Mouse (Mus musculus) B cell, adult 2 months (primary cell): ENCODE data around the gene Fshr.

ENCODE experiments used
- DNase-seq, 2 experiments: peaks; one replicate each; pipeline ENCODE4 v3.0.0; 2022

Fshr gene

DNA sequence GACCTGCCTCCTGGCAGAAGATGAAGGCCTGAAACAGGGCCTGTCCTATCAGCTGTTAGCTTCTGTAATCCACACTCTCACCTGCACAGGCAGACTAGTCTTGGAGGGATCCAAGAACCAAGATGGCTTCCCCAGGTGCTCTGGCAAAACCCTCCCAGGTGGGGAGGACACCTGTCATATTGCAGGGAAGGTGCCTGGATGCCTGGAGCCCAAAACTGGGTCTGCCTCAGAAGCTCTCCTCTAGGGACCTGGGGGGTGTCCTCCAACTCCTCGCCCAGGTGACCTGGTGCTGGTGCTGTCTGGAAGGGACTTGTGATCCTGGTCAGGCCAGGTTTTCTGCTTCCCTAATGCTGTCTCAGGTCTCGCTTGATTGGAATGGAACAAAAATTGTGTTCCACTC lies 167.5 kb downstream of the Fshr start:
- no peak for DNase-seq

DNA sequence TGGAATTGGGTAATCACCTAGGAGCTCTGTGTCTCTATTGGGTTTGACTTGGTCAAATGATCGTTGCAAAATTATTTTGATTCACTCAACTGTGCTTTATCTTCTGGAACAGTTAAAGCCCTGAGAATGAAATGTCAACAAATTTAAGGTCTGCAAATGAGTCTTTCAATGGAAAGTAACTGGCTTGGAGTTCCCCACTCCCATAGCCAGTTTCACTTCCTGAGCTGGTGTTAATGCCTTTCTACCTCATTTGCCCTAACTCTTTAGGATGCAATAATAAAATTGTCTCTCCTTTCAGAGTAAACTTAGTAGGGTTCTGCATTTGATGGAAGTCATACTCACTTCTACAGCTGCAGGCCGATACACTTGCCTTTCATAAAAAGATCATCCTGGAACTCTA lies 181.0 kb downstream of the Fshr start:
- no peak for DNase-seq

DNA sequence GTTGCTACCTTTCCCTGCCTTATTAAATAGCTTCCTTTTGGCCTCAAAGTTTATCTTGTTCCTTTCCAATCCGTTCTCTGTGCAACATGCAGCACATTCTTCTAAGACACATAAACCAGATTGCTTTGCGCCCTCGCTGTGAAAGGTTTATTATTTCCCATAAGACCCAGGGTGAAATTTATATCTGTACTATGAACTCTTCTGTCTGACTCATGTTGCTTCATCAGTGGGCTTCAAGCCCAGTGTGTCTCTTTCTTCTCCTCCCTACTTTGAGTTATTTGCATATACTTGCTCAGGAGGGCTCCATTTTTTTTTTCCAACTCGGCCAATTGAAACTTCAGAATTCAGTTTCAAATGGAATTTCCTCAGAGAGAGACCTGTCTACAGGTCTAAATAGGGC lies 183.5 kb downstream of the Fshr start:
- no peak for DNase-seq

DNA sequence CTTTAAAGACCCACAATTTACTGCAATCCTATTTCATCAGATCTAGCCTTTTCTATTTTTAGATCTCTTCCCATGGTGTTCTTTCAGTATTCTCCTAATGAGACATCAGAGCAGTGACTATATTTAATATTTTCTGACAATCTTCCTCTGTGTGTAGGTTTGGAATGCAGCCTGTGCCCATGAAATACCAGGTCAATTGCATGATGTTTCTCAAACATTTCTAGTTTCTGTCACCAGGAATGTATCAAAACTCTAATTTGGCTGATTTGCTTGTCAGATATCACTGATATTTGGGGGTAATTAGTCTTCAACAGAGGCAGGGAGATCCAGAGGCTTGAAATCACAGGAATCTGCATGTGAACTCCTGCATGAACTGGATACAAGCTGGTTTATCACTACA lies 186.8 kb downstream of the Fshr start:
- no peak for DNase-seq

DNA sequence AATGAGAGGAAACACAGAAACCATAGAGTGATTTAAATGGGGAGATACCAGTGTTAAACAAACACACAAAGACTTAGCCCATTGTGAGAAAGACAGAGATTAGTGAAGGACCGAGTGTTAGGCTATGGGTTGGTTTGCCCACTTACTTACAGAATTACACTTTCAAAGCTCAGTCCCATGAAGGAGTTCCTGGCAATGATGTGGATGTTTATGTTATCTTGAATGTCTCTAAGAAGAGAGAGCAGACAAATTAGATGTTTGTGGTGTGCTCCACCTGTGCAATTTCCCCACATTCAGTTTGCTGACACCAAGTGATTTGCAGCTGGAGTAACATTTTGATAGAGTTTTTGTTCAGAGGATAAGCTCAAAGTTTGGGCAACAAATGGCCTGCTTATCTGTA lies 191.4 kb downstream of the Fshr start:
- DNase-seq: no peak

DNA sequence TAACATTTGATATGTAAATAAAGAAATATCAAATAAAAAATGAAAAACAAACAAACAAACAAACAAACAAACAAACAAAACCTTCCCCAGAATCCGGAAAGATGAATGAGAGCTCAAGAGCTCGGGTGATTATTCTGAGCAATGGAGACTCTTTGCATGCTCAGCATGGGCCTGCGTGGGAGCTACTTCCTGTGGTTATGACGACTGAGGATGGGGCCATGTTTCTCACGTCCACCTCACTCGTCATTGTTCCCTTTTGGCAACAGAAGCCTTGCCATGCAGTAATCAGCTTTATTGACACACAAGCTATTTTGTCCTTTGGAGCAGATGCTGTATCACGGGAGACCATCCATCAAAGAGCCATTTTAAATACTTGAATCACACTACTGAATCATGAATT lies 191.8 kb downstream of the Fshr start:
- DNase-seq: no peak

DNA sequence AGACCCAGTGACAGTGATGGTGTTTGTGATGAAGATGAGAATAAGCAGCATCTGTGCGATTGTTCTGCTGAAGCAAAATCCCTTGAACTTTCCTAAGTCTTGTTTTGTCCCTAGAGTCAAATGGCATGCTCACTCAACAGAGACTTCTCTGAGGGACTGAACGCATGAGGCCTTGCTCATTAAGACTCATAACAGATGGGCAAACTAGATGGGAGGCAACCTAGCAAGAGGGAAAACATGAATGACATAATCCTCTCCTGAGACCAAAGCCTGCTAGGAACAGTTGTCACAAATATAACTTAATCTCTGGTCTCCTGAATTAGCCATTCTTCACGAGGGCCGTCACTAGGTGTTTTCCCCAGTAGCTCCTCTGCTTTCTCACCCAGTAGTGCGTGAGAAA lies 194.5 kb downstream of the Fshr start:
- DNase-seq: no peak

DNA sequence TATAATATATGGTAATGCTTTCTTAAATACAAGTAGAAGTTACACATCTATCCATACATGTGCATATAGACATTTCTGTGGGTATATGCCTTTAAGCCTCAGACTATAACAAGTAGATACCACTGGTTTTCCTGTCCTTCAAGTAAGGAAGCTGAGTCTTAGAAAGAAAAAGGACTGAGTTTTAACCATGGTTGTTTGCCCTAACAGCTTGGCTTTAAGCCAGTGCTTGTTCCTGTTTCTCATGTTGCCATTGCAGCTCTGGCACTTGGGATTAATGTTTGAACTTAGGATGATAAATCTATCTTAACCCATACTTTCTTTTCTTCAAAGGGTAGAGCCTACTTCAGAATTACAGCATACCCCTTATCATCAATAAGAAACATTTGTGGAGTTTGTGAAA lies 200.6 kb downstream of the Fshr start:
- DNase-seq: no peak

DNA sequence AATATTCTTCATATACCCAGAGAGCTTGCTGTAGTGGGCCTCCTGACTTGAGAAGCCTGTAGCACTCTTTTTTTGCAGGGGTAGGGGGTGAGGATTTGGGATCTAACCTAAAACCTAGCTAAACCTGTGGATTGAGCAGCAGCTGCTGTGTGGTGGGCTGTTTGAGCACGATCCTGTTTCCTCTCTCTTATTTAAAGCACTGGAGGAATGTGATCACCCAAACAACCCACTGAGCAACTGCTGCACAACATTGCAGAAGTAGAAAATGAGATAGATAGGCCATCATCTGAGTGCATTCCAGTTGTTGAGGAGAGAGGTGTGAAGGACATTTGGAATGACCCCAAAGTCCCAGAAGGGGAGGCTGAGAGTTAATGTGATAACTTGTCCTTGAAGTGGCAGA lies 202.2 kb downstream of the Fshr start:
- no peak for DNase-seq

DNA sequence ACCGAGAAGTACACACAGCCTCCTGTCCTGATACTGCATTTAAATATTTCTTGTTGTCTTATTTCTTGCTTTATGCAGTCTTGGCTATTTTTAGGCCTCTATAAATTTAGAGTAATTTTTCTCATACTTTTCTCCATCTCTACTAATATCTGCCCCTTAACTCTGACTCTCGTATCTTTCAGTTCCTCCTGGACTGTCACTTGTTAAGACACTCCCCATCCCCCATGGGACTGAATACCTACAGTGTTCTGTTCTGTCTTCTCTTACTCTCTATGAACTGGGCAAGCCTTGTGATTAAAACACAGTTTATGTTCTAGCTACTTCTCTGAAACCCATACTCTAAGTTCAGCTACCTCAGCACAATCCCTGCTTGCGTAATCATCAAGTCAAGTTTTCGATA lies 209.2 kb downstream of the Fshr start:
- no peak for DNase-seq

DNA sequence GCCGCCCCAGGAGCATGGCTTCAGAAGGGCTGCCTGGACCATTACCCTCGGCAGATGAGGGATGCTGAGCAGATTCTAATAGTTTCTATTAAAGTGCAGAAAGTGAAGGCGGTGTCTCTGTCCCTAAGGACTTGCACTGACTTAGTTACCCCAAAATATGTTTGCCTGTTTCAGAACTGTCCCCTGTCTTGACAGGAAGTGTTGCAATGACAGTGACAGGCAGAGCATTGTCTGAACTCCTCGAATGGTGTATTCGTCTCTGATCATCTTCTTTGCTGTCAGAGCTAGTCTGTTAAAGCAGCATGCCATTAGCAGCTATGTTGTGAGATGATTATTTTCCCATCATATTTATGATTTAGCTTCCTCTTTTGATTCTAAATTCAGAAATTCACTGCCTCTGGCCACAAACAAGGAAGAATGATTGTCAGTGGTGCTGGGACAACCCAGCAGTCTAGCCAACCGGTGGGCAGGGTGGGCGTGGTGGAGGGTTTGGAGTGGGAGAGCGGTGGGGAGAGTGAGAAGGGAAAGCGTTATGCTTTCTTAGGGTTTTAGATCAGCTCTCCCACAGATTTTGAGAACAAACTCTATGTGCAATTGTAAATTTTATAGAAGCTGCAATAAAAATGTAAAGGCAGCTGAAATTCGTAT lies 219.6 kb downstream of the Fshr start:
- no peak for DNase-seq

DNA sequence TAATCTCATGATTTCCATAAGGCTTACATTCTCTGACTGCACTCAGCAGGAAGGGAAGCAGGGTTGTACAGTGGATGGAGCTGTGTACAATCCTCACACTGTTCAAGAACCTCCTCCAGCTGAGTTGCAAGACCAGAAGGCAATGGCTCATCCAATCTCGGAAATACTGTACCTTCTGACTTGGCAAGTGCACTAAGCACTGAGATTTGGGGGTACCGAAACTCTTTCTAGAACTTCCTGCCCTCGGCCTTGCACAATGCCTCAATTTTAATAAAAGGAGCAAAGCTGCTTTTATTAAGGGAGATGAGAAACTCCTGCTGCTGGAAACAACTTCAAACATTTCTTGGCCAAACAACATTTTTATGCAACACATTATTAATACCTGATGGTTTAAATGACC lies 225.9 kb downstream of the Fshr start:
- DNase-seq: no peak

DNA sequence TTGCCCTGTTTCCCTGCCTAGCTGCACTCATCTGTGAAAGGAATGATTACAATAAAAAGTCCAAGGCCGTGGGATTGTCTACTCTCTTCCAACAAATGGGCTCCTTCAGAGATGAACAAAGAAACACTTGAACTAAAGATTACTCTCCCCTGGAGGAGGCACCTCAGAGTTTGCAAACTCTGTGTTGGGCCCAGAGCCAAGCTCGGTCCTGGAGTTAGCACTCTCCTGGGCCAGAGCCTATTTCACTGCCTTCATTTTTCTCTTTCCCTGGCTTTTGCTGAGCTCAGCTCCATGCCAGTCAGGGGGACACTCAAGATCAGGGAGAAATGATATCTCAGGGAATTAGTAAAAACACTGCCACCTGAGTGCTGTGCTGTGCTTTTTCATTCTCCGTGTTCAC lies 234.4 kb downstream of the Fshr start:
- no peak for DNase-seq

DNA sequence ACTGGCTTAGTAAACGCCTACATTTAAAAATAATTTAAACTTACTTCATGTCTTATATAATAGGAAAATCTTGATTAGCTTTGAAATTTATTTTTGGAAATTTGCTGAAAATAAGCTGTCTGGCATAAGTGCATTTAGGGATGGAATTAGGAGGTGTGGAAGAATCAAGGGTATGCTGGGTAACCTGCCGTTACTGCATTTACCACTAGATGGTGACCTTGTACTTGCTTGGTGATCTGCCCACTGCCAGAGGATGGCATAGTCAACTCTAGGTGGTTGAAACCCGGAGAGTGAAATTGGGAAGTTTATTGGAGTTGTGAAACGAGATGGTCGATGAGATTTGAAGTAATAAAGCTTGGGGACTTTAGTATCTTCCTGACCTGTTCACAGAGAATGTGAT lies 246.5 kb downstream of the Fshr start:
- peak; percentile 1 to 2 for DNase-seq

DNA sequence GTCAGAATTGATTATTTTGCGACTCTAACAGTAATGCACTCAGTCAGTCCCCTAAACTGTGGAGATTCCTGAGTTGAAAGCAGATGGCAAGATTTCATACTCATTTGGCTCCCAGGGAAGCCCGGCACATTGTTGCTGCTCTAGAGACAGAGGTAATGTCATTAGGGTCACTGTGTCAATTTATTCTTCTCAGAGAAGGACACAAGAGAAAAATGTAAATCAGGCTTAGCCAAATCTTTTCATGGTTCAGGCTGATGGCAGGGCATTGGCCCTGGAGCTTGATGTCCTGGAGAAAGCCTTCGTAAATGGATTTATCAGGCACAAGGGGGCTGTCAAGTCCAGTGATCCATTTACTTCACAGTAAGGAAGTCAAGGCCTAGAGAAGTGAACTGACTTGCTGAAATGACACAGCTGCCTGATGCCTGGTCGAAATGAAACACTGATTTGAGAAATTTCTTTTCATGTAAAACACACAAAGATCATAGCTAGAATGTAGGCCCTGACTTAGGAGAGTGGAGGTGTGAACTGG lies 262.3 kb downstream of the Fshr start:
- DNase-seq: no peak

DNA sequence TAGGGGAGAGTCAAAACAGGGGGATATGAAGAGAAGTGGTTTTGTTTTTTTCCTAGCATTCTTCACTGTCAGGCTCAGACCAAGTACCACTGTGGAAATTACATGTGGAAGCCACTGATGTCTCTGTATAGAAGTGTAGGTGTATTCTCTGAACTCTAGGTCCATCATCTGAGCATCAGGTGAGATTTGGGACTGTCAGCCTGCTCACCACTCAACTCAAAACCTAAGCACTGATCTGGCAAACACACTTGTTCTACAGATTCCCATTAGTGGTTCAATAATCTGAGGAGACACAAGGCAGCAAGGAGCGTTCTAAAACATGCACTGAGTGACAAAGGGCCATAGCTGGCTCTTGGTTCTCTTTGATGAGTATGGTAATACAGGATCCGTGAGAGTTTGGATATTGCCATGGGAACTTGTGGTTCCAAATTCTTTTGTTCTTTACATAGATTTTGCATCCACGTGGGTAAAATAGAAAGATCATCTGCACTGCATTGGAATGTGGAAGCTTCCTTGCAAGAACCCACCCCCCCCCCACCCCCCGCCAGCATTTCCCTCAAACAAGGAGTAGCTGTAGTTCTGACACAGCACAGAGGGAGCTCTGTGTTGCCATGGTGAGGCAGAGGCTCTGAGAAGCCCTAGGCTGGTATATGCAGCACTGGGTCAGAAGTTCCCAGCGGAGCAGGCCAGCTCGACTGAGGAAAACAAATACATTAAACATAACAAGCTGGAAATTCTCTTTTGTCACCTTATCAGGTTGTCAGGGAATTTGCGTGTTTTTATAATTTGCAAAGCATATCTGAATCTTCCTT lies 262.9 kb downstream of the Fshr start:
- no peak for DNase-seq

DNA sequence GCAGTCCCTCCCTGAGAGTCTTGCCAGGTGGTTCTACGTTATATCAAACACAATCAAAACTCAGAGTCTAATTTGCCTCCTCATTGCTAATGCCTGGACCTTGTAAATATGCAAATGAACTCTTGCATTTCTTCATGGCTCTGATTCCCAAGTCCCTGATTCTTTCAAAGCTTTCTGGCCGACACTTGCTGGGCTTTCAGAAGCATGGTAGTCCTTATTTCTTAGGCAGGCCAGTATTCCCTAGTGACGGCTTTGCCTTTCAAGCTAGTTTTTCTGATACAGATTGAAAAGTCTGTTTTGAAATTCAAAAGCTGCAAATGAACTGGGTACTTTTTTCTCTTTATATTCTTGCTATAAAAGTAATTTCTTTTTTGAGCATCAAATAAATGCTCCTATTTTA lies 263.5 kb downstream of the Fshr start:
- no peak for DNase-seq
